Mouse (Mus musculus) cerebellum, adult 2 months (tissue): ENCODE data around the gene Pold1. TPM values are rescaled to one million over a fixed set of nuclear protein-coding genes. Genes with fewer than 3 reads are reported as not detected.

Experiments used
- DNase-seq, 2 experiments: peaks; one replicate each; pipeline ENCODE4 v3.0.0; 2021
- H3K27ac ChIP-seq: fragments of 200-500 bp; 2 replicates; pipeline ENCODE4 v1.5.1; 2012; ENCODE audit warnings: low read length, control low read depth, inconsistent platforms; ENCODE audit not compliant: insufficient read depth
- H3K27me3 ChIP-seq: fragments of 200-500 bp; 2 replicates; pipeline ENCODE4 v1.6.1; 2012; ENCODE audit warnings: inconsistent platforms, mild to moderate bottlenecking, low read length, moderate library complexity; ENCODE audit not compliant: control insufficient read depth, insufficient read depth
- H3K4me1 ChIP-seq: fragments of 200-500 bp; 2 replicates; pipeline ENCODE4 v1.6.1; 2011; ENCODE audit warnings: low read length; ENCODE audit not compliant: control insufficient read depth, insufficient read depth
- H3K4me3 ChIP-seq: fragments of 200-500 bp; replicated peaks from 2 replicates; pipeline ENCODE3; 2011; ENCODE audit warnings: mild to moderate bottlenecking, low read depth, low read length, control low read depth; ENCODE audit not compliant: insufficient read depth
- CTCF ChIP-seq: fragments of 200-500 bp; IDR thresholded peaks from 2 replicates; pipeline ENCODE4 v1.5.1; 2011; ENCODE audit warnings: low read depth, mild to moderate bottlenecking, control low read depth, low read length, moderate library complexity, borderline replicate concordance; ENCODE audit not compliant: insufficient read depth
- POLR2A ChIP-seq: fragments of 200-500 bp; IDR thresholded peaks from 2 replicates; pipeline ENCODE4 v1.6.1; 2011; ENCODE audit warnings: low read length, control low read depth, borderline replicate concordance; ENCODE audit not compliant: insufficient read depth
- WGBS: fragments of 180-500 bp; shearing (Covaris S2); methylation state at CpG from one replicate; pipeline ENCODE4 v1.1.7; 2018; 5-methylcytosine and 5-hydroxymethylcytosine counted together
- polyA plus RNA-seq: library from polyadenylated mRNA; depleted of rRNA; stranded (reverse); fragments of >200 nt; gene quantifications from 2 replicates; pipeline ENCODE4 v1.2.3, GENCODE M21; 2012

Pold1 gene
- polyA plus RNA-seq, 1 experiment = 21.6 TPM

GRCm38 (mm10) chr7:44576333-44576844 lies 27.7 kb upstream of the Pold1 start:
- Histone ChIP-seq H3K4me3 (no peak overlapping the region), H3K27ac (no peak overlapping the region), H3K4me1 (no peaks in the 10 kb centered on the region), H3K27me3 (no peaks in the 10 kb centered on the region)
- TF ChIP-seq POLR2A (no peak), CTCF (no peak)
- no peak for DNase-seq
- 21% methylated on average over 5 of the region's 5 CpGs for WGBS

- TF ChIP-seq CTCF = no peak
- no peak for TF ChIP-seq POLR2A
- WGBS = 73% methylated on average over 5 of the region's 5 CpGs
- Histone ChIP-seq H3K4me3 (no peak overlapping the region), H3K4me1 (no peaks in the 10 kb centered on the region), H3K27me3 (no peaks in the 10 kb centered on the region), H3K27ac (no peak overlapping the region)
- DNase-seq = no peak
Measured at GRCm38 (mm10) chr7:44572956-44573484, 24.4 kb upstream of the Pold1 start.

GRCm38 (mm10) chr7:44572213-44572701 lies 23.6 kb upstream of the Pold1 start, which contains the start of gene Napsa:
Gene Napsa, plus strand, starts transcription at chr7:44572380.
- no peak for DNase-seq
- Histone ChIP-seq H3K4me1 (no peaks in the 10 kb centered on the region), H3K27ac (no peak within 1 kb of the TSS), H3K27me3 (no peaks in the 10 kb centered on the region), H3K4me3 (no peak within 1 kb of the TSS)
- 34% methylated on average over 7 of the region's 7 CpGs for WGBS
- TF ChIP-seq CTCF (no peak), POLR2A (no peak)

- WGBS = 44% methylated on average over 4 of the region's 4 CpGs
- Histone ChIP-seq H3K27me3 (no peaks in the 10 kb centered on the region), H3K4me1 (no peaks in the 10 kb centered on the region), H3K4me3 (no peak overlapping the region), H3K27ac (no peak overlapping the region)
- no peak for DNase-seq
- TF ChIP-seq CTCF (no peak), POLR2A (no peak)
Measured at GRCm38 (mm10) chr7:44571811-44572210, 23.2 kb upstream of the Pold1 start.

GRCm38 (mm10) chr7:44570989-44571388 lies 22.3 kb upstream of the Pold1 start:
- DNase-seq = no peak
- H3K27ac ChIP-seq = no peak overlapping the region
- no peaks in the 10 kb centered on the region for H3K4me1 ChIP-seq
- no peaks in the 10 kb centered on the region for H3K27me3 ChIP-seq
- 84% methylated on average over 6 of the region's 6 CpGs for WGBS
- TF ChIP-seq POLR2A = no peak
- no peak overlapping the region for H3K4me3 ChIP-seq

- Histone ChIP-seq H3K27me3 (no peaks in the 10 kb centered on the region), H3K4me1 (no peaks in the 10 kb centered on the region), H3K4me3 (no peak overlapping the region), H3K27ac (no peak overlapping the region)
- TF ChIP-seq CTCF = no peak
- no peak for TF ChIP-seq POLR2A
- 54% methylated on average over 9 of the region's 9 CpGs for WGBS
- no peak for DNase-seq
Measured at GRCm38 (mm10) chr7:44568803-44569202, 20.2 kb upstream of the Pold1 start.

GRCm38 (mm10) chr7:44565414-44565813 lies 16.8 kb upstream of the Pold1 start:
- no peaks in the 10 kb centered on the region for H3K27me3 ChIP-seq
- WGBS = 62% methylated on average over 6 of the region's 6 CpGs
- no peak for TF ChIP-seq POLR2A
- TF ChIP-seq CTCF = no peak
- H3K4me1 ChIP-seq = no peaks in the 10 kb centered on the region
- no peak overlapping the region for H3K4me3 ChIP-seq
- no peak overlapping the region for H3K27ac ChIP-seq
- no peak for DNase-seq

- no peak for TF ChIP-seq POLR2A
- Histone ChIP-seq H3K27ac (no peak overlapping the region), H3K4me3 (no peak overlapping the region), H3K4me1 (no peaks in the 10 kb centered on the region), H3K27me3 (no peaks in the 10 kb centered on the region)
- WGBS = 80% methylated on average over 10 of the region's 10 CpGs
- DNase-seq = no peak
Measured at GRCm38 (mm10) chr7:44564486-44564885, 15.8 kb upstream of the Pold1 start.

- Histone ChIP-seq H3K4me1 (no peaks in the 10 kb centered on the region), H3K4me3 (no peak overlapping the region), H3K27ac (no peak overlapping the region), H3K27me3 (no peaks in the 10 kb centered on the region)
- 47% methylated on average over 8 of the region's 8 CpGs for WGBS
- no peak for DNase-seq
- no peak for TF ChIP-seq CTCF
- no peak for TF ChIP-seq POLR2A
Measured at GRCm38 (mm10) chr7:44563284-44563683, 14.6 kb upstream of the Pold1 start.
